Comparison of ENCODE assay signal across 9 mouse cellular contexts in genomic region chr5:44101231-44102110, GRCm38 (mm10). TPM values are rescaled to one million over a fixed set of nuclear protein-coding genes. Genes with fewer than 3 reads are reported as not detected.
DNase-seq lines count a peak whose midpoint lies in the region; ATAC-seq and TF ChIP-seq lines count a peak whose summit lies in the region.
"Had no signal": no experiment of that assay in that cellular context is flagged by ENCODE, and none has a peak within 500 bp of the region (broad histone marks: within the 10 kb centered on the region; RNA-seq: fewer than 3 reads in every experiment).

TSS of gene Prom1 (minus strand) at chr5:44102032.

- no peak for TF ChIP-seq POLR2A in bone marrow, adult 2 months (IDR thresholded peaks at IDR 0.05; ENCODE audit: borderline replicate concordance, control insufficient read depth, low read depth, low read length)

- intact Hi-C loops in gastrocnemius, postnatal 14 days (cut with DNase I; ENCODE audit: low total_unique reads): no loop called here

- no peak for TF ChIP-seq EP300 in stomach, postnatal 0 days (optimal IDR thresholded peaks at IDR 0.05)

- 0 out of 2 replicates have a peak, but pooled peaks cover 3% of the 10 kb centered on the region for H3K9me3 ChIP-seq in hindbrain, embryonic 10.5 days
- no peaks in the 10 kb centered on the region for H3K9me3 ChIP-seq in stomach, postnatal 0 days (ENCODE audit: control insufficient read depth, low read length)

- TF ChIP-seq CTCF in bone marrow, adult 2 months (IDR thresholded peaks at IDR 0.05; ENCODE audit: control insufficient read depth, insufficient read depth, low read length): no peak
- no peak for TF ChIP-seq CTCF in stomach, postnatal 0 days (IDR thresholded peaks at IDR 0.05; ENCODE audit: low read depth)

- WGBS in bone marrow, adult 2 months: 7% methylated on average over 44 of the region's 44 CpGs
- under 1% methylated on average over 44 of the region's 44 CpGs for WGBS in hindbrain, embryonic 10.5 days
- WGBS in stomach, postnatal 0 days: 3% methylated on average over 44 of the region's 44 CpGs

- peaks cover 10% of the 10 kb centered on the region; the same call in 1 of the 2 replicates for H3K36me3 ChIP-seq in hindbrain, embryonic 10.5 days
- no peaks in the 10 kb centered on the region for H3K36me3 ChIP-seq in stomach, postnatal 0 days (ENCODE audit: control insufficient read depth, insufficient read depth, low read length)

- H3K27ac ChIP-seq in bone marrow, adult 2 months (ENCODE audit: control insufficient read depth, insufficient read depth, low read depth, low read length, poor library complexity): peak within 1 kb of the TSS; percentile 22; the same call in 1 of the 2 replicates
- peak within 1 kb of the TSS; percentile 98 for H3K27ac ChIP-seq in hindbrain, embryonic 10.5 days
- peak within 1 kb of the TSS; percentile 70 for H3K27ac ChIP-seq in stomach, postnatal 0 days (replicated peaks)

- no peaks in the 10 kb centered on the region; the same call in 1 of the 2 replicates for H3K4me1 ChIP-seq in bone marrow, adult 2 months (ENCODE audit: control insufficient read depth, insufficient read depth, low read length)
- peaks cover 46% of the 10 kb centered on the region for H3K4me1 ChIP-seq in hindbrain, embryonic 10.5 days (replicated peaks)
- peaks cover 2% of the 10 kb centered on the region; the same call in 1 of the 2 replicates for H3K4me1 ChIP-seq in stomach, postnatal 0 days (replicated peaks; ENCODE audit: control insufficient read depth, insufficient read depth)

- no peaks in the 10 kb centered on the region for H3K27me3 ChIP-seq in hindbrain, embryonic 10.5 days (ENCODE audit: insufficient read depth, poor library complexity, severe bottlenecking)
- no peaks in the 10 kb centered on the region for H3K27me3 ChIP-seq in stomach, postnatal 0 days (ENCODE audit: control insufficient read depth, insufficient read depth, low read length)

- DNase-seq in gastrocnemius, postnatal 14 days: peak; percentile 33
- no peak for DNase-seq in gastrocnemius, adult 18-20 months (ENCODE audit: low spot score)
- DNase-seq in hindbrain, embryonic 10.5 days (ENCODE audit: low spot score): peak; percentile 81
- DNase-seq in layer of hippocampus, postnatal 14 days (ENCODE audit: low spot score in 2 of 2): peak in 1 of 2 experiments; percentile 6
- peak; percentile 80 for DNase-seq in stomach, postnatal 0 days (ENCODE audit: low spot score)

- H3K4me2 ChIP-seq in stomach, postnatal 0 days (replicated peaks; ENCODE audit: low read depth): peak within 1 kb of the TSS; percentile 95

- no peak for ATAC-seq in erythroid progenitor cell, adult 5-6 weeks (replicated peaks; ENCODE audit: low FRiP score, poor library complexity, severe bottlenecking)
- peak; percentile 8; the same call in 1 of the 2 replicates for ATAC-seq in megakaryocyte, adult 5-6 weeks (ENCODE audit: poor library complexity, severe bottlenecking)
- ATAC-seq in stomach, postnatal 0 days (ENCODE audit: low FRiP score, low TSS enrichment): peak; percentile 74

- peak within 1 kb of the TSS; percentile 70 for H3K9ac ChIP-seq in stomach, postnatal 0 days (ENCODE audit: low read length)

- peak within 1 kb of the TSS; percentile 77 for H3K4me3 ChIP-seq in bone marrow, adult 2 months (replicated peaks; ENCODE audit: control insufficient read depth, low read depth, low read length)
- peak within 1 kb of the TSS; percentile 82 for H3K4me3 ChIP-seq in hindbrain, embryonic 10.5 days
- peak within 1 kb of the TSS; percentile 65 for H3K4me3 ChIP-seq in stomach, postnatal 0 days (ENCODE audit: low read depth, low read length)

RNA-seq across cellular contexts. Expression of gene Prom1, which starts in this region (rescaled TPM):
- 10 to 100 TPM; 13.1 to 19.7 TPM for total RNA-seq in gastrocnemius, postnatal 14 days (2021)
- total RNA-seq in gastrocnemius, adult 18-20 months (2021): 1 to 10 TPM; 5.9 to 8.5 TPM
- 7.3 and 58.9 TPM in 2 replicates for polyA plus RNA-seq in bone marrow, adult 2 months (2011; ENCODE audit: insufficient read depth, insufficient read length, low replicate concordance, missing spikeins)
- total RNA-seq in erythroid progenitor cell, adult 5-6 weeks (2015; ENCODE audit: low replicate concordance): 21.4 and 32.1 TPM in 2 replicates
- total RNA-seq in erythroid progenitor cell, adult 5-6 weeks (2017; ENCODE audit: low replicate concordance): 19.4 and 24.8 TPM in 2 replicates
- 116 and 133 TPM in 2 replicates for polyA plus RNA-seq in hindbrain, embryonic 10.5 days (2016; fragmentation: Nextera tagmentation; extraction: Ambion mirVana)
- total RNA-seq in layer of hippocampus, postnatal 14 days (2021): 10 to 100 TPM; 23.7 to 25.0 TPM
- total RNA-seq in megakaryocyte, adult 5-6 weeks (2015): 9.5 and 11.1 TPM in 2 replicates
- 7.8 and 9.7 TPM in 2 replicates for total RNA-seq in megakaryocyte, adult 5-6 weeks (2017)
- 52.3 and 52.7 TPM in 2 replicates for polyA plus RNA-seq in stomach, postnatal 0 days (2015; fragmentation: Nextera tagmentation; extraction: Ambion mirVana)
- polyA plus RNA-seq: C2C12 had no signal

Comparison
In these comparisons a context has a peak if more than half of its experiments do, and no peak if none do; other contexts are left out.
1. H3K27ac ChIP-seq: peak in every context shown above with its lines; median percentile 98 in hindbrain, embryonic 10.5 days; 70 in stomach, postnatal 0 days; 22 in bone marrow, adult 2 months.